Mouse (Mus musculus): ENCODE results near the gene Npcd.

GRCm38 (mm10) chr15:79777749-79778148 lies 56.3 kb downstream of the Npcd start, which contains the start of gene Dnal4:
- TF ChIP-seq CTCF (IDR thresholded peaks at IDR 0.05) (no peak), EP300 (IDR thresholded peaks at IDR 0.05; ENCODE audit: insufficient read depth, low read depth, low read length) (no peak), POLR2A (IDR thresholded peaks at IDR 0.05; ENCODE audit: insufficient read depth, low read depth, low read length) (no peak)

Data from heart, adult 2 months (tissue).